16 mouse cellular contexts compared by ENCODE assay signal in the genomic region with DNA sequence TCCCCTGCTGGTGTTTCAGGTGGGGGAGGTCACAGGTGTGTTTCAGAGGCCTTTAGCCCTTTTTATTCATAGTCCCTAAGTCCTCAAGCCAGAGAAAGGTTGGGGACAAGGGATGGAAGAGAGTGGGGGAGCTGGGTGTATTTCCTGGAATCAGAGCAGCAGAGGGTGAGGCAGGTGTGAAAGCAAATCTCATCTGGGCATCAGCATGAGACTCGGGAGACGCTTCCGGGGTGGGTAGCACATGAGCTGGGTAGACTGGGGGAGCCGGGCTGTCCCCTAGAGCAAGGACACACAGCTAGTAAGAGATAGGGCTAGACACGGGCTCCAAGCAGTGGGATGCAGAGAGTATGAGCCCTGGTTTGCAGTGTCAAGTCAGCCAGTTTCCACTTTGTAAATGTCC. TPM values are rescaled to one million over a fixed set of nuclear protein-coding genes. Genes with fewer than 3 reads are reported as not detected.
"Had no signal": no experiment of that assay in that cellular context is flagged by ENCODE, and none has a peak within 500 bp of the region (broad histone marks: within the 10 kb centered on the region; RNA-seq: fewer than 3 reads in every experiment).

No protein-coding gene starts in this region.

- H3K36me3 ChIP-seq: intestine, embryonic 15.5 days; kidney, embryonic 15.5 days; limb, embryonic 10.5 days; liver, embryonic 15.5 days; midbrain, embryonic 13.5 days; neural tube, embryonic 12.5 days; stomach, embryonic 15.5 days had no signal

- H3K27ac ChIP-seq: intestine, embryonic 15.5 days; kidney, embryonic 15.5 days; limb, embryonic 10.5 days; liver, embryonic 15.5 days; midbrain, embryonic 13.5 days; neural tube, embryonic 12.5 days; stomach, embryonic 15.5 days had no signal

- DNase-seq: kidney, adult 18-20 months; kidney, postnatal 14 days; lung, adult 2 months; lung, postnatal 36 days; right cerebral cortex, postnatal 14 days had no signal

- ATAC-seq: intestine, embryonic 15.5 days; lung, postnatal 0 days; midbrain, embryonic 13.5 days had no signal

- H3K27me3 ChIP-seq: intestine, embryonic 15.5 days; midbrain, embryonic 13.5 days; neural tube, embryonic 12.5 days had no signal

- H3K4me1 ChIP-seq: intestine, embryonic 15.5 days; kidney, embryonic 15.5 days; liver, embryonic 15.5 days; midbrain, embryonic 13.5 days; neural tube, embryonic 12.5 days; stomach, embryonic 15.5 days had no signal

- H3K4me3 ChIP-seq: intestine, embryonic 15.5 days; kidney, embryonic 15.5 days; limb, embryonic 10.5 days; liver, embryonic 15.5 days; midbrain, embryonic 13.5 days; neural tube, embryonic 12.5 days; stomach, embryonic 15.5 days had no signal

RNA-seq across cellular contexts. Expression of a gene that starts 16.7 kb away (rescaled TPM):
- total RNA-seq: layer of hippocampus, postnatal 10 days; left cerebral cortex, postnatal 10 days; midbrain, postnatal 0 days had no signal
- polyA plus RNA-seq: midbrain, embryonic 13.5 days; midbrain, postnatal 0 days had no signal
